Mouse (Mus musculus) liver, postnatal 0 days (tissue): Measurements from ENCODE around the gene Omp.

Source experiments
- CTCF ChIP-seq: sonication (generic); IDR thresholded peaks from 2 replicates; pipeline ENCODE4 v1.5.1; 2016; ENCODE audit warnings: antibody characterized with exemption, low read depth
- EP300 ChIP-seq: IDR thresholded peaks from 2 replicates; pipeline ENCODE4 v1.6.1; 2016; ENCODE audit warnings: antibody characterized with exemption, low read depth, mild to moderate bottlenecking

- TF ChIP-seq CTCF (no peak), EP300 (no peak)
Observed at GRCm38 (mm10) chr7:98117012-98117660, 28.2 kb downstream of the Omp start.
